In the genomic region with DNA sequence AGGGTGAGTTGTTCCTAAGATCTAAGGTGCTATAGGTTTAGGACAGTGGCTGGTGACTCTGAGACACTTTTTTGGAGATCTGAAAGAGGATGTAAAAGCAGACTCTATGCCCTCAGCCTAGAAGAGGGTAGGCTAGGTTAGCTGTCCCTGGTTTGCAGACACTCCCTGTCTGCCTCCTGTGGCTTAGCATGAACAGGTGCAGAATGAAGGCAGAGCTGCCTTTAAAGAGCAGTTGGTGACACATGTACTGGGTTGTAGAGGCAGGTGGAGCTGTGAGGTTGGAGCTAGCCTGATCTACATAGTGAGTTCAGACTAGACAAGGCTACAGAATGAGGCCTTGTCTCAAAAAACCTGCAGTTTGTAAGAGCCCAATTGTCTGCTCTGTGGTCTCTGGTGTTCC, we compare ENCODE assay signal across 24 mouse cellular contexts.
A peak's percentile ranks its signal among the peaks of the same experiment; 100 is the strongest.
DNase-seq lines count a peak whose midpoint lies in the region; ATAC-seq and TF ChIP-seq lines count a peak whose summit lies in the region.
"Had no signal": no experiment of that assay in that cellular context is flagged by ENCODE, and none has a peak within 500 bp of the region (broad histone marks: within the 10 kb centered on the region; RNA-seq: fewer than 3 reads in every experiment).

No protein-coding gene starts in this region.

- TF ChIP-seq CTCF in CH12.LX (conservative IDR thresholded peaks at IDR 0.05 in 1 of 2, IDR thresholded peaks at IDR 0.05 in 1 of 2; ENCODE audit: low read depth in 2 of 2, low read length in 2 of 2) = no peak

- no peak overlapping the region for H3ac ChIP-seq in myocyte (ENCODE audit: control insufficient read depth, insufficient read length)

- H3K27me3 ChIP-seq in CH12.LX (replicated peaks) = no peaks in the 10 kb centered on the region
- no peaks in the 10 kb centered on the region for H3K27me3 ChIP-seq in myocyte (ENCODE audit: control insufficient read depth, insufficient read depth, insufficient read length)
- H3K27me3 ChIP-seq: embryonic facial prominence, embryonic 13.5 days; embryonic facial prominence, embryonic 15.5 days; forebrain, embryonic 12.5 days had no signal

- H3K27ac ChIP-seq in CH12.LX (ENCODE audit: insufficient read depth, low read depth) = no peak overlapping the region
- H3K27ac ChIP-seq: embryonic facial prominence, embryonic 13.5 days; embryonic facial prominence, embryonic 15.5 days; forebrain, embryonic 12.5 days had no signal

- H3K9ac ChIP-seq in CH12.LX (ENCODE audit: insufficient read depth, low read depth) = no peak overlapping the region
- H3K9ac ChIP-seq: embryonic facial prominence, embryonic 13.5 days; embryonic facial prominence, embryonic 15.5 days; forebrain, embryonic 12.5 days had no signal

- H3K36me3 ChIP-seq in CH12.LX (replicated peaks in 1 of 2; ENCODE audit: control insufficient read depth in 1 of 2, insufficient read depth in 1 of 2, low read length in 1 of 2) (peaks cover 0 to 6% of the 10 kb centered on the region in 2 experiments), myocyte (ENCODE audit: control insufficient read depth, insufficient read depth) (no peaks in the 10 kb centered on the region)
- H3K36me3 ChIP-seq: embryonic facial prominence, embryonic 13.5 days; embryonic facial prominence, embryonic 15.5 days; forebrain, embryonic 12.5 days had no signal

- H3K4me1 ChIP-seq in CH12.LX (ENCODE audit: control insufficient read depth in 1 of 2, insufficient read depth in 2 of 2) = peaks cover 0 to 48% of the 10 kb centered on the region in 2 experiments; a peak in 3 of 4 replicates
- H3K4me1 ChIP-seq: embryonic facial prominence, embryonic 13.5 days; embryonic facial prominence, embryonic 15.5 days; forebrain, embryonic 12.5 days had no signal

- no peak for ATAC-seq in erythroblast, adult 5-6 weeks (replicated peaks; ENCODE audit: low FRiP score, poor library complexity, severe bottlenecking)
- ATAC-seq: CD4-positive, CD25-positive, alpha-beta regulatory T cell, adult 4 months; forebrain, embryonic 14.5 days; forebrain, embryonic 16.5 days had no signal

- no peaks in the 10 kb centered on the region for H3K9me3 ChIP-seq in CH12.LX (replicated peaks; ENCODE audit: low read length)
- H3K9me3 ChIP-seq: embryonic facial prominence, embryonic 13.5 days; embryonic facial prominence, embryonic 15.5 days; forebrain, embryonic 12.5 days had no signal

- H3K4me3 ChIP-seq in CH12.LX (replicated peaks in 1 of 3; ENCODE audit: low read depth in 2 of 3, low read length in 2 of 3, poor library complexity in 1 of 3) (no peak overlapping the region), myocyte (no peak overlapping the region)
- H3K4me3 ChIP-seq: embryonic facial prominence, embryonic 13.5 days; embryonic facial prominence, embryonic 15.5 days; forebrain, embryonic 12.5 days had no signal

- no peak for TF ChIP-seq POLR2A in CH12.LX (IDR thresholded peaks at IDR 0.05; ENCODE audit: low read depth, low read length)
- no peak for TF ChIP-seq POLR2A in myocyte (IDR thresholded peaks at IDR 0.05; ENCODE audit: insufficient read length, low read depth)

- peak; percentile 85 for DNase-seq in heart, adult 11 months
- no peak for DNase-seq in heart, adult 9 months (ENCODE audit: low spot score in 2 of 2)
- DNase-seq in CH12.LX (ENCODE audit: extremely low read depth) = peak; percentile 29
- DNase-seq in lung, adult 18-20 months = no peak
- no peak for DNase-seq in layer of hippocampus, adult 8-10 months (ENCODE audit: low spot score in 2 of 2)
- DNase-seq: adrenal gland, adult 2 months; adrenal gland, postnatal 10 days; adrenal gland, postnatal 25 days; B cell, adult 2 months; cerebellum, adult 11 months; cerebellum, adult 18-20 months; cerebellum, adult 8-10 months; cerebellum, adult 9-11 months; cerebellum, postnatal 14 days; cerebellum, postnatal 36 days; embryo, embryonic 11 days had no signal

- TF ChIP-seq EP300 in CH12.LX (IDR thresholded peaks at IDR 0.05; ENCODE audit: low read length) = no peak

- no peak for TF ChIP-seq RAD21 in CH12.LX (IDR thresholded peaks at IDR 0.05; ENCODE audit: low read depth, low read length)

- H3K79me2 ChIP-seq in CH12.LX (replicated peaks; ENCODE audit: control insufficient read depth, extremely low read depth, insufficient read depth, poor library complexity, severe bottlenecking) = no peaks in the 10 kb centered on the region
- no peaks in the 10 kb centered on the region for H3K79me2 ChIP-seq in myocyte (ENCODE audit: control insufficient read depth, insufficient read depth)

- no peak overlapping the region for H3K4me2 ChIP-seq in CH12.LX (ENCODE audit: insufficient read depth, low read depth, poor library complexity, severe bottlenecking)
- peak overlapping the region; percentile 18 for H3K4me2 ChIP-seq in myocyte (ENCODE audit: low read depth)
- H3K4me2 ChIP-seq: embryonic facial prominence, embryonic 13.5 days; embryonic facial prominence, embryonic 15.5 days; forebrain, embryonic 12.5 days had no signal

- in situ Hi-C loops in CH12.LX (cut with MboI; ENCODE audit: low pct_ligation_motif_present, low pct_unique_long_range_greater_than_20kb, low sequenced_read_pairs) = no loop called here

- dilution Hi-C loops in CH12.LX (cut with MboI; ENCODE audit: extremely low pct_ligation_motif_present, extremely low pct_unique_long_range_greater_than_20kb, low sequenced_read_pairs) = no loop called here

TF ChIP-seq in CH12.LX, 34 proteins besides CTCF, POLR2A, EP300 and RAD21:
- no peak for TF ChIP-seq POLR2AphosphoS2 (IDR thresholded peaks at IDR 0.05; ENCODE audit: low read depth, low read length)
- TF ChIP-seq JUN (IDR thresholded peaks at IDR 0.05; ENCODE audit: insufficient read depth, low read depth, low read length) = no peak
- no peak for TF ChIP-seq MAZ (IDR thresholded peaks at IDR 0.05; ENCODE audit: low read depth, low read length)
- no peak for TF ChIP-seq JUND (conservative IDR thresholded peaks at IDR 0.05; ENCODE audit: low read depth, low read length)
- TF ChIP-seq BHLHE40 (IDR thresholded peaks at IDR 0.05; ENCODE audit: low read depth, low read length) = no peak
- TF ChIP-seq CHD2 (IDR thresholded peaks at IDR 0.05; ENCODE audit: low read length) = no peak
- TF ChIP-seq ZC3H11A (IDR thresholded peaks at IDR 0.05; ENCODE audit: low read depth, low read length) = no peak
- no peak for TF ChIP-seq ETS1 (conservative IDR thresholded peaks at IDR 0.05; ENCODE audit: low read depth, low read length)
- TF ChIP-seq NRF1 (IDR thresholded peaks at IDR 0.05; ENCODE audit: low read depth, low read length) = no peak
- TF ChIP-seq ZKSCAN1 (IDR thresholded peaks at IDR 0.05; ENCODE audit: borderline replicate concordance, low read depth, low read length) = no peak
- no peak for TF ChIP-seq SIN3A (IDR thresholded peaks at IDR 0.05; ENCODE audit: low read length)
- TF ChIP-seq HCFC1 (IDR thresholded peaks at IDR 0.05; ENCODE audit: low read depth, low read length) = no peak

TF ChIP-seq in myocyte, 11 proteins besides CTCF, POLR2A, EP300 and RAD21:
- no peak for TF ChIP-seq SRF (IDR thresholded peaks at IDR 0.05; ENCODE audit: control insufficient read depth, insufficient read length, low read depth)
- TF ChIP-seq MAX (IDR thresholded peaks at IDR 0.05; ENCODE audit: low read depth) = no peak
- TF ChIP-seq E2F4 (IDR thresholded peaks at IDR 0.05; ENCODE audit: insufficient read depth) = no peak
- no peak for TF ChIP-seq TCF3 (IDR thresholded peaks at IDR 0.05; ENCODE audit: insufficient read length, low read depth)
- TF ChIP-seq MYOD1 (IDR thresholded peaks at IDR 0.05; ENCODE audit: control insufficient read depth in 1 of 3, insufficient read length in 2 of 3, low read depth in 2 of 3) = peak in 2 of 3 experiments; percentile 77 to 90
- TF ChIP-seq MYOG (IDR thresholded peaks at IDR 0.05; ENCODE audit: control insufficient read depth in 1 of 3, insufficient read depth in 1 of 3, insufficient read length in 2 of 3, low read depth in 2 of 3) = peak in 2 of 3 experiments; percentile 31 to 68

Comparison
In these comparisons a context has a peak if more than half of its experiments do, and no peak if none do; other contexts are left out.
1. DNase-seq: peak in heart, adult 11 months (single experiment) and CH12.LX (single experiment); none in heart, adult 9 months (0 of 2), lung, adult 18-20 months (0 of 2) and layer of hippocampus, adult 8-10 months (0 of 2).